Mouse (Mus musculus): ENCODE results near the gene Fbxl21. TPM values are rescaled to one million over a fixed set of nuclear protein-coding genes. Genes with fewer than 3 reads are reported as not detected.

The Fbxl21 gene
- polyA plus RNA-seq, 1 experiment from 2014 or later = 1.5 TPM

- H3K4me3 ChIP-seq (ENCODE audit: control insufficient read depth in 1 of 2, insufficient read depth in 1 of 2, low read depth in 1 of 2, low read length in 2 of 2) = no peak overlapping the region
- H3K9me3 ChIP-seq (ENCODE audit: control insufficient read depth, low read length) = peaks cover 9% of the 10 kb centered on the region; the same call in 1 of the 2 replicates
- no peak overlapping the region for H3K4me2 ChIP-seq (ENCODE audit: low read length)
- no peaks in the 10 kb centered on the region for H3K27me3 ChIP-seq (ENCODE audit: control insufficient read depth, insufficient read depth, low read length)
- H3K36me3 ChIP-seq (ENCODE audit: control insufficient read depth, insufficient read depth, low read length) = no peaks in the 10 kb centered on the region
- no peaks in the 10 kb centered on the region for H3K4me1 ChIP-seq (ENCODE audit: control insufficient read depth in 2 of 2, insufficient read depth in 2 of 2, low read length in 2 of 2)
- no peak for ATAC-seq (ENCODE audit: insufficient number of reproducible peaks, insufficient read depth, low FRiP score, low read depth)
- WGBS = 58% methylated on average over 8 of the region's 8 CpGs
- H3K9ac ChIP-seq (ENCODE audit: low read length) = no peak overlapping the region
- H3K27ac ChIP-seq (replicated peaks in 1 of 2; ENCODE audit: control insufficient read depth in 1 of 2, insufficient read depth in 1 of 2, low read depth in 2 of 2, low read length in 2 of 2) = no peak overlapping the region
Observed at GRCm38 (mm10) chr13:56529685-56530084, 7.4 kb downstream of the Fbxl21 start.

- Histone ChIP-seq H3K9ac (ENCODE audit: low read length) (no peak overlapping the region), H3K9me3 (ENCODE audit: control insufficient read depth, low read length) (peaks cover 14% of the 10 kb centered on the region; the same call in 1 of the 2 replicates), H3K27ac (replicated peaks in 1 of 2; ENCODE audit: control insufficient read depth in 1 of 2, insufficient read depth in 1 of 2, low read depth in 2 of 2, low read length in 2 of 2) (no peak overlapping the region), H3K27me3 (ENCODE audit: control insufficient read depth, insufficient read depth, low read length) (no peaks in the 10 kb centered on the region), H3K4me3 (ENCODE audit: control insufficient read depth in 1 of 2, insufficient read depth in 1 of 2, low read depth in 1 of 2, low read length in 2 of 2) (no peak overlapping the region), H3K4me2 (ENCODE audit: low read length) (no peak overlapping the region), H3K36me3 (ENCODE audit: control insufficient read depth, insufficient read depth, low read length) (no peaks in the 10 kb centered on the region), H3K4me1 (ENCODE audit: control insufficient read depth in 2 of 2, insufficient read depth in 2 of 2, low read length in 2 of 2) (no peaks in the 10 kb centered on the region)
- no peak for ATAC-seq (ENCODE audit: insufficient number of reproducible peaks, insufficient read depth, low FRiP score, low read depth)
- 72% methylated on average over 5 of the region's 5 CpGs for WGBS
Observed at GRCm38 (mm10) chr13:56534931-56535330, 12.7 kb downstream of the Fbxl21 start.

- Histone ChIP-seq H3K4me1 (ENCODE audit: control insufficient read depth in 2 of 2, insufficient read depth in 2 of 2, low read length in 2 of 2) (no peaks in the 10 kb centered on the region), H3K4me3 (ENCODE audit: control insufficient read depth in 1 of 2, insufficient read depth in 1 of 2, low read depth in 1 of 2, low read length in 2 of 2) (no peak overlapping the region), H3K9me3 (ENCODE audit: control insufficient read depth, low read length) (peaks cover 14% of the 10 kb centered on the region; the same call in 1 of the 2 replicates), H3K4me2 (ENCODE audit: low read length) (no peak overlapping the region), H3K27me3 (ENCODE audit: control insufficient read depth, insufficient read depth, low read length) (no peaks in the 10 kb centered on the region), H3K27ac (replicated peaks in 1 of 2; ENCODE audit: control insufficient read depth in 1 of 2, insufficient read depth in 1 of 2, low read depth in 2 of 2, low read length in 2 of 2) (no peak overlapping the region), H3K9ac (ENCODE audit: low read length) (no peak overlapping the region), H3K36me3 (ENCODE audit: control insufficient read depth, insufficient read depth, low read length) (no peaks in the 10 kb centered on the region)
- WGBS = 75% methylated on average over 5 of the region's 5 CpGs
- ATAC-seq (ENCODE audit: insufficient number of reproducible peaks, insufficient read depth, low FRiP score, low read depth) = no peak
Observed at GRCm38 (mm10) chr13:56535570-56535969, 13.3 kb downstream of the Fbxl21 start.

- H3K4me1 ChIP-seq (ENCODE audit: control insufficient read depth in 2 of 2, insufficient read depth in 2 of 2, low read length in 2 of 2) = no peaks in the 10 kb centered on the region
- no peak overlapping the region for H3K4me3 ChIP-seq (ENCODE audit: control insufficient read depth in 1 of 2, insufficient read depth in 1 of 2, low read depth in 1 of 2, low read length in 2 of 2)
- H3K9ac ChIP-seq (ENCODE audit: low read length) = no peak overlapping the region
- no peak for ATAC-seq (ENCODE audit: insufficient number of reproducible peaks, insufficient read depth, low FRiP score, low read depth)
- no peaks in the 10 kb centered on the region for H3K27me3 ChIP-seq (ENCODE audit: control insufficient read depth, insufficient read depth, low read length)
- 82% methylated on average over 12 of the region's 12 CpGs for WGBS
- no peaks in the 10 kb centered on the region for H3K36me3 ChIP-seq (ENCODE audit: control insufficient read depth, insufficient read depth, low read length)
- H3K4me2 ChIP-seq (ENCODE audit: low read length) = no peak overlapping the region
- peaks cover 14% of the 10 kb centered on the region; the same call in 1 of the 2 replicates for H3K9me3 ChIP-seq (ENCODE audit: control insufficient read depth, low read length)
- H3K27ac ChIP-seq (replicated peaks in 1 of 2; ENCODE audit: control insufficient read depth in 1 of 2, insufficient read depth in 1 of 2, low read depth in 2 of 2, low read length in 2 of 2) = no peak overlapping the region
Observed at GRCm38 (mm10) chr13:56537026-56537425, 14.8 kb downstream of the Fbxl21 start.

GRCm38 (mm10) chr13:56539846-56540245 is 17.6 kb downstream of the Fbxl21 start:
- no peak for ATAC-seq (ENCODE audit: insufficient number of reproducible peaks, insufficient read depth, low FRiP score, low read depth)
- H3K4me2 ChIP-seq (ENCODE audit: low read length) = no peak overlapping the region
- H3K4me3 ChIP-seq (ENCODE audit: control insufficient read depth in 1 of 2, insufficient read depth in 1 of 2, low read depth in 1 of 2, low read length in 2 of 2) = no peak overlapping the region
- no peak overlapping the region for H3K9ac ChIP-seq (ENCODE audit: low read length)
- H3K36me3 ChIP-seq (ENCODE audit: control insufficient read depth, insufficient read depth, low read length) = no peaks in the 10 kb centered on the region
- no peaks in the 10 kb centered on the region for H3K4me1 ChIP-seq (ENCODE audit: control insufficient read depth in 2 of 2, insufficient read depth in 2 of 2, low read length in 2 of 2)
- 0 out of 2 replicates have a peak, but pooled peaks cover 4% of the 10 kb centered on the region for H3K9me3 ChIP-seq (ENCODE audit: control insufficient read depth, low read length)
- no peak overlapping the region for H3K27ac ChIP-seq (replicated peaks in 1 of 2; ENCODE audit: control insufficient read depth in 1 of 2, insufficient read depth in 1 of 2, low read depth in 2 of 2, low read length in 2 of 2)
- no peaks in the 10 kb centered on the region for H3K27me3 ChIP-seq (ENCODE audit: control insufficient read depth, insufficient read depth, low read length)
- 91% methylated on average over 4 of the region's 4 CpGs for WGBS

- no peaks in the 10 kb centered on the region for H3K4me1 ChIP-seq (ENCODE audit: control insufficient read depth in 2 of 2, insufficient read depth in 2 of 2, low read length in 2 of 2)
- H3K27me3 ChIP-seq (ENCODE audit: control insufficient read depth, insufficient read depth, low read length) = no peaks in the 10 kb centered on the region
- ATAC-seq (ENCODE audit: insufficient number of reproducible peaks, insufficient read depth, low FRiP score, low read depth) = no peak
- H3K9me3 ChIP-seq (ENCODE audit: control insufficient read depth, low read length) = no peaks in the 10 kb centered on the region
- H3K36me3 ChIP-seq (ENCODE audit: control insufficient read depth, insufficient read depth, low read length) = no peaks in the 10 kb centered on the region
- no peak overlapping the region for H3K9ac ChIP-seq (ENCODE audit: low read length)
- H3K27ac ChIP-seq (replicated peaks in 1 of 2; ENCODE audit: control insufficient read depth in 1 of 2, insufficient read depth in 1 of 2, low read depth in 2 of 2, low read length in 2 of 2) = no peak overlapping the region
- no peak overlapping the region for H3K4me2 ChIP-seq (ENCODE audit: low read length)
- no peak overlapping the region for H3K4me3 ChIP-seq (ENCODE audit: control insufficient read depth in 1 of 2, insufficient read depth in 1 of 2, low read depth in 1 of 2, low read length in 2 of 2)
- 77% methylated on average over 9 of the region's 9 CpGs for WGBS
Observed at GRCm38 (mm10) chr13:56543805-56544204, 21.5 kb downstream of the Fbxl21 start.

GRCm38 (mm10) chr13:56544956-56545355 is 22.7 kb downstream of the Fbxl21 start:
- Histone ChIP-seq H3K27ac (replicated peaks in 1 of 2; ENCODE audit: control insufficient read depth in 1 of 2, insufficient read depth in 1 of 2, low read depth in 2 of 2, low read length in 2 of 2) (no peak overlapping the region), H3K27me3 (ENCODE audit: control insufficient read depth, insufficient read depth, low read length) (no peaks in the 10 kb centered on the region), H3K9me3 (ENCODE audit: control insufficient read depth, low read length) (no peaks in the 10 kb centered on the region), H3K4me2 (ENCODE audit: low read length) (no peak overlapping the region), H3K9ac (ENCODE audit: low read length) (no peak overlapping the region), H3K4me3 (ENCODE audit: control insufficient read depth in 1 of 2, insufficient read depth in 1 of 2, low read depth in 1 of 2, low read length in 2 of 2) (no peak overlapping the region), H3K4me1 (ENCODE audit: control insufficient read depth in 2 of 2, insufficient read depth in 2 of 2, low read length in 2 of 2) (peaks cover 0 to 4% of the 10 kb centered on the region in 2 experiments; a peak in 2 of 4 replicates), H3K36me3 (ENCODE audit: control insufficient read depth, insufficient read depth, low read length) (no peaks in the 10 kb centered on the region)
- WGBS = 77% methylated on average over 3 of the region's 3 CpGs
- no peak for ATAC-seq (ENCODE audit: insufficient number of reproducible peaks, insufficient read depth, low FRiP score, low read depth)

- no peak for ATAC-seq (ENCODE audit: insufficient number of reproducible peaks, insufficient read depth, low FRiP score, low read depth)
- Histone ChIP-seq H3K4me1 (ENCODE audit: control insufficient read depth in 2 of 2, insufficient read depth in 2 of 2, low read length in 2 of 2) (peaks cover 11 to 16% of the 10 kb centered on the region in 2 experiments), H3K9me3 (ENCODE audit: control insufficient read depth, low read length) (no peaks in the 10 kb centered on the region), H3K36me3 (ENCODE audit: control insufficient read depth, insufficient read depth, low read length) (no peaks in the 10 kb centered on the region), H3K9ac (ENCODE audit: low read length) (no peak within 1 kb of the TSS), H3K27ac (replicated peaks in 1 of 2; ENCODE audit: control insufficient read depth in 1 of 2, insufficient read depth in 1 of 2, low read depth in 2 of 2, low read length in 2 of 2) (no peak within 1 kb of the TSS), H3K4me2 (ENCODE audit: low read length) (no peak within 1 kb of the TSS), H3K27me3 (ENCODE audit: control insufficient read depth, insufficient read depth, low read length) (no peaks in the 10 kb centered on the region), H3K4me3 (ENCODE audit: control insufficient read depth in 1 of 2, insufficient read depth in 1 of 2, low read depth in 1 of 2, low read length in 2 of 2) (no peak within 1 kb of the TSS)
- WGBS = 75% methylated on average over 9 of the region's 9 CpGs
Observed at GRCm38 (mm10) chr13:56548401-56548800, 26.1 kb downstream of the Fbxl21 start, which contains the start of gene Lect2. Gene Lect2, minus strand, starts transcription at chr13:56548502.
